8 mouse cellular contexts compared by ENCODE assay signal in genomic region chr7:19523017-19523756, GRCm38 (mm10). TPM values are rescaled to one million over a fixed set of nuclear protein-coding genes. Genes with fewer than 3 reads are reported as not detected.
DNase-seq lines count a peak whose midpoint lies in the region; ATAC-seq lines count a peak whose summit lies in the region.

No protein-coding gene starts in this region.

- H3K4me2 ChIP-seq in kidney, embryonic 14.5 days (replicated peaks; ENCODE audit: low read depth, low read length) = peak overlapping the region; percentile 71
- H3K4me2 ChIP-seq in forebrain, embryonic 12.5 days = peak overlapping the region; percentile 58
- peak overlapping the region; percentile 67 for H3K4me2 ChIP-seq in liver, embryonic 12.5 days

- no peak overlapping the region for H3K9ac ChIP-seq in kidney, embryonic 14.5 days (ENCODE audit: low read depth, low read length)
- peak overlapping the region; percentile 5; the same call in 1 of the 2 replicates for H3K9ac ChIP-seq in forebrain, embryonic 12.5 days
- H3K9ac ChIP-seq in liver, embryonic 12.5 days = no peak overlapping the region

- H3K36me3 ChIP-seq in kidney, embryonic 14.5 days (ENCODE audit: control insufficient read depth, insufficient read depth, low read length) = no peaks in the 10 kb centered on the region
- no peaks in the 10 kb centered on the region for H3K36me3 ChIP-seq in forebrain, embryonic 12.5 days (replicated peaks)
- no peaks in the 10 kb centered on the region for H3K36me3 ChIP-seq in liver, embryonic 12.5 days

- H3K4me3 ChIP-seq in kidney, embryonic 14.5 days (ENCODE audit: low read length) = peak overlapping the region; percentile 39
- peak overlapping the region; percentile 36 for H3K4me3 ChIP-seq in forebrain, embryonic 12.5 days (replicated peaks)
- H3K4me3 ChIP-seq in liver, embryonic 12.5 days = peak overlapping the region; percentile 40

- H3K27me3 ChIP-seq in kidney, embryonic 14.5 days (ENCODE audit: control insufficient read depth, insufficient read depth, low read length) = peaks cover 67% of the 10 kb centered on the region
- peaks cover 77% of the 10 kb centered on the region for H3K27me3 ChIP-seq in forebrain, embryonic 12.5 days
- peaks cover 80% of the 10 kb centered on the region for H3K27me3 ChIP-seq in liver, embryonic 12.5 days (replicated peaks)

- ATAC-seq in kidney, embryonic 14.5 days (ENCODE audit: low FRiP score, low TSS enrichment) = no peak
- no peak for ATAC-seq in forebrain, embryonic 12.5 days (ENCODE audit: low FRiP score)
- no peak for ATAC-seq in liver, embryonic 12.5 days
- no peak for ATAC-seq in erythroid progenitor cell, adult 5-6 weeks (replicated peaks; ENCODE audit: low FRiP score, poor library complexity, severe bottlenecking)

- WGBS in kidney, embryonic 14.5 days = 12% methylated on average over 70 of the region's 72 CpGs
- 14% methylated on average over 72 of the region's 72 CpGs for WGBS in forebrain, embryonic 12.5 days
- WGBS in liver, embryonic 12.5 days (ENCODE audit: insufficient replicate concordance) = 15% methylated on average over 72 of the region's 72 CpGs

- no peak overlapping the region for H3K27ac ChIP-seq in kidney, embryonic 14.5 days (ENCODE audit: low read depth, low read length)
- no peak overlapping the region for H3K27ac ChIP-seq in forebrain, embryonic 12.5 days
- H3K27ac ChIP-seq in liver, embryonic 12.5 days = no peak overlapping the region

- no peak for DNase-seq in kidney, adult 8-10 months
- DNase-seq in ZHBTc4 (ENCODE audit: low read depth, low spot score) = peak; percentile 54
- DNase-seq in spleen, adult 18-20 months = no peak
- no peak for DNase-seq in cerebellum, postnatal 36 days

- H3K4me1 ChIP-seq in kidney, embryonic 14.5 days (ENCODE audit: control insufficient read depth, insufficient read depth, low read length) = peaks cover 18% of the 10 kb centered on the region
- H3K4me1 ChIP-seq in forebrain, embryonic 12.5 days = peaks cover 29% of the 10 kb centered on the region
- peaks cover 30% of the 10 kb centered on the region for H3K4me1 ChIP-seq in liver, embryonic 12.5 days

- no peaks in the 10 kb centered on the region for H3K9me3 ChIP-seq in kidney, embryonic 14.5 days (ENCODE audit: control insufficient read depth, low read length)
- no peaks in the 10 kb centered on the region for H3K9me3 ChIP-seq in forebrain, embryonic 12.5 days
- no peaks in the 10 kb centered on the region for H3K9me3 ChIP-seq in liver, embryonic 12.5 days (replicated peaks)

RNA-seq across cellular contexts. Expression of gene Nkpd1, which starts 5.5 kb away (rescaled TPM):
- polyA plus RNA-seq in kidney, embryonic 14.5 days (2014; fragmentation: Nextera tagmentation; extraction: Ambion mirVana) = 0.13 and 0.27 TPM in 2 replicates
- 0.17 TPM in 1 of 2 replicates, not detected in the other for polyA plus RNA-seq in forebrain, embryonic 12.5 days (2016; fragmentation: Nextera tagmentation; extraction: Ambion mirVana)
- not detected in 2 replicates for polyA plus RNA-seq in liver, embryonic 12.5 days (2016; fragmentation: Nextera tagmentation; extraction: Ambion mirVana)
- total RNA-seq in erythroid progenitor cell, adult 5-6 weeks (2015; ENCODE audit: low replicate concordance) = not detected in 2 replicates
- not detected in 2 replicates for total RNA-seq in erythroid progenitor cell, adult 5-6 weeks (2017; ENCODE audit: low replicate concordance)

RNA-seq across cellular contexts. Expression of gene Trappc6a, which starts 15.0 kb away (rescaled TPM):
- polyA plus RNA-seq in kidney, embryonic 14.5 days (2014; fragmentation: Nextera tagmentation; extraction: Ambion mirVana) = 63.7 and 70.2 TPM in 2 replicates
- polyA plus RNA-seq in forebrain, embryonic 12.5 days (2016; fragmentation: Nextera tagmentation; extraction: Ambion mirVana) = 43.6 and 47.5 TPM in 2 replicates
- polyA plus RNA-seq in liver, embryonic 12.5 days (2016; fragmentation: Nextera tagmentation; extraction: Ambion mirVana) = 68.4 and 68.6 TPM in 2 replicates
- 12.6 and 31.9 TPM in 2 replicates for total RNA-seq in erythroid progenitor cell, adult 5-6 weeks (2015; ENCODE audit: low replicate concordance)
- total RNA-seq in erythroid progenitor cell, adult 5-6 weeks (2017; ENCODE audit: low replicate concordance) = 3.5 and 5.8 TPM in 2 replicates

RNA-seq across cellular contexts. Expression of gene Bloc1s3, which starts 15.0 kb away (rescaled TPM):
- polyA plus RNA-seq in kidney, embryonic 14.5 days (2014; fragmentation: Nextera tagmentation; extraction: Ambion mirVana) = 1.4 and 2.4 TPM in 2 replicates
- polyA plus RNA-seq in forebrain, embryonic 12.5 days (2016; fragmentation: Nextera tagmentation; extraction: Ambion mirVana) = 3.5 and 3.9 TPM in 2 replicates
- polyA plus RNA-seq in liver, embryonic 12.5 days (2016; fragmentation: Nextera tagmentation; extraction: Ambion mirVana) = 2.1 TPM in 2 replicates
- total RNA-seq in erythroid progenitor cell, adult 5-6 weeks (2015; ENCODE audit: low replicate concordance) = 2.9 TPM in 2 replicates
- 0.13 and 0.15 TPM in 2 replicates for total RNA-seq in erythroid progenitor cell, adult 5-6 weeks (2017; ENCODE audit: low replicate concordance)

RNA-seq across cellular contexts. Expression of gene Ppp1r37, which starts 39.7 kb away (rescaled TPM):
- polyA plus RNA-seq in kidney, embryonic 14.5 days (2014; fragmentation: Nextera tagmentation; extraction: Ambion mirVana) = 6.5 and 23.0 TPM in 2 replicates
- polyA plus RNA-seq in forebrain, embryonic 12.5 days (2016; fragmentation: Nextera tagmentation; extraction: Ambion mirVana) = 34.9 and 35.4 TPM in 2 replicates
- polyA plus RNA-seq in liver, embryonic 12.5 days (2016; fragmentation: Nextera tagmentation; extraction: Ambion mirVana) = 19.1 and 20.2 TPM in 2 replicates
- 51.1 and 51.5 TPM in 2 replicates for total RNA-seq in erythroid progenitor cell, adult 5-6 weeks (2015; ENCODE audit: low replicate concordance)
- 54.5 and 74.7 TPM in 2 replicates for total RNA-seq in erythroid progenitor cell, adult 5-6 weeks (2017; ENCODE audit: low replicate concordance)

RNA-seq across cellular contexts. Expression of gene Zfp296, which starts 53.9 kb away (rescaled TPM):
- polyA plus RNA-seq in kidney, embryonic 14.5 days (2014; fragmentation: Nextera tagmentation; extraction: Ambion mirVana) = 0.33 and 0.68 TPM in 2 replicates
- 0.18 and 0.34 TPM in 2 replicates for polyA plus RNA-seq in forebrain, embryonic 12.5 days (2016; fragmentation: Nextera tagmentation; extraction: Ambion mirVana)
- 1.5 TPM in 2 replicates for polyA plus RNA-seq in liver, embryonic 12.5 days (2016; fragmentation: Nextera tagmentation; extraction: Ambion mirVana)
- total RNA-seq in erythroid progenitor cell, adult 5-6 weeks (2015; ENCODE audit: low replicate concordance) = not detected in 2 replicates
- 1.7 TPM in 1 of 2 replicates, not detected in the other for total RNA-seq in erythroid progenitor cell, adult 5-6 weeks (2017; ENCODE audit: low replicate concordance)
